Mouse (Mus musculus) E14TG2a.4 (cell line): ENCODE measurements at regions not wholly inside any gene's neighbourhood (a gene's known extent, or its start where the extent isn't known, plus 50 kb on each side); places are given as distances from the start of the nearest gene placed in this dataset.

ENCODE experiments used
- CTCF ChIP-seq: conservative IDR thresholded peaks from 2 replicates; pipeline ENCODE4 v1.5.1; 2014; ENCODE audit warnings: low read length
- NANOG ChIP-seq: IDR thresholded peaks from 2 replicates; pipeline ENCODE4 v1.6.1; 2014; ENCODE audit warnings: borderline replicate concordance, low read length, mixed read lengths
- POU5F1 ChIP-seq: IDR thresholded peaks from 2 replicates; pipeline ENCODE4 v1.6.1; 2014; ENCODE audit warnings: low read length, borderline replicate concordance

DNA sequence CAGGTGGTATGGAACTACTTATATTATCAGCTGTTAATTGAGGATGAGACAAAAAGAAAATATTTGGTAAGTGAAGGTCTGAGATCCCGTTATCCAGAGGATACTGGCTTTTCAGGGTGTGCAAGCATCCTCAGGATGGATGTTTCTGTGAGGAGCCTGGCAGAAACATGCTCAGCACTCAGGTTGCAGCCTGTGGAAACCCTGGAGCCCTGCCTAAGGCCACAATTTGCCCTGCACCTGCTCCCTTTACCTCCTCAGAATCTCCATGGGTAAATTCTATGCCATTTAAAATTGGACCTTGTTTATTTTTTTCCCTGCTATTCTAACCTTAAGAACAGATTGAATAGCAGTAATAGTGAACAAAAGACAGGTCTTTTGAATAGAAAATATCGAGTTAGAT lies 201.3 kb downstream of the Drd1 start:
- no peak for TF ChIP-seq CTCF
- TF ChIP-seq NANOG, result no peak
- TF ChIP-seq POU5F1, result no peak
